Mouse (Mus musculus) spleen, adult 2 months (tissue): ENCODE results near the gene Misp. TPM values are rescaled to one million over a fixed set of nuclear protein-coding genes. Genes with fewer than 3 reads are reported as not detected.

ENCODE experiments used
- DNase-seq, 2 experiments: peaks; one replicate each; pipeline versions ENCODE4 v3.0.0 to v3.0.0-alpha.2; 2012 to 2021; ENCODE audit warnings: low spot score in 2 of 2, low read depth in 1 of 2
- H3K27ac ChIP-seq: fragments of 200-500 bp; 2 replicates; pipeline ENCODE4 v1.5.1; 2012; ENCODE audit warnings: low read length, inconsistent platforms; ENCODE audit not compliant: insufficient read depth
- H3K27me3 ChIP-seq: fragments of 200-500 bp; 2 replicates; pipeline ENCODE4 v1.6.1; 2012; ENCODE audit warnings: mild to moderate bottlenecking, moderate library complexity, low read length, inconsistent platforms; ENCODE audit not compliant: control insufficient read depth, insufficient read depth
- H3K36me3 ChIP-seq: fragments of 200-500 bp; 2 replicates; pipeline ENCODE4 v1.6.1; 2012; ENCODE audit warnings: mild to moderate bottlenecking, low read length, inconsistent platforms; ENCODE audit not compliant: control insufficient read depth, insufficient read depth
- H3K4me1 ChIP-seq: fragments of 200-500 bp; 2 replicates; pipeline ENCODE4 v1.6.1; 2011; ENCODE audit warnings: inconsistent platforms; ENCODE audit not compliant: control insufficient read depth, insufficient read depth, insufficient read length
- H3K4me3 ChIP-seq: fragments of 200-500 bp; 2 replicates; pipeline ENCODE4 v1.5.1; 2011; ENCODE audit warnings: mild to moderate bottlenecking, inconsistent platforms; ENCODE audit not compliant: insufficient read depth, insufficient read length; ENCODE audit errors: extremely low read depth
- CTCF ChIP-seq: fragments of 200-500 bp; IDR thresholded peaks from 2 replicates; pipeline ENCODE4 v1.5.1; 2011; ENCODE audit warnings: mild to moderate bottlenecking, inconsistent platforms; ENCODE audit not compliant: insufficient read depth, insufficient read length, insufficient replicate concordance; ENCODE audit errors: extremely low read depth
- POLR2A ChIP-seq: fragments of 200-500 bp; IDR thresholded peaks from 2 replicates; pipeline ENCODE4 v1.6.1; 2011; ENCODE audit warnings: low read depth, low read length, inconsistent platforms
- WGBS: fragments of 180-500 bp; shearing (Covaris S2); methylation state at CpG from one replicate; pipeline ENCODE4 v1.1.7; 2018; 5-methylcytosine and 5-hydroxymethylcytosine counted together
- polyA plus RNA-seq: library from polyadenylated mRNA; depleted of rRNA; stranded (reverse); fragments of >200 nt; gene quantifications from 2 replicates; pipeline ENCODE4 v1.2.3, GENCODE M21; 2012

Gene Misp
- polyA plus RNA-seq, 1 experiment = 0.07 TPM

DNA sequence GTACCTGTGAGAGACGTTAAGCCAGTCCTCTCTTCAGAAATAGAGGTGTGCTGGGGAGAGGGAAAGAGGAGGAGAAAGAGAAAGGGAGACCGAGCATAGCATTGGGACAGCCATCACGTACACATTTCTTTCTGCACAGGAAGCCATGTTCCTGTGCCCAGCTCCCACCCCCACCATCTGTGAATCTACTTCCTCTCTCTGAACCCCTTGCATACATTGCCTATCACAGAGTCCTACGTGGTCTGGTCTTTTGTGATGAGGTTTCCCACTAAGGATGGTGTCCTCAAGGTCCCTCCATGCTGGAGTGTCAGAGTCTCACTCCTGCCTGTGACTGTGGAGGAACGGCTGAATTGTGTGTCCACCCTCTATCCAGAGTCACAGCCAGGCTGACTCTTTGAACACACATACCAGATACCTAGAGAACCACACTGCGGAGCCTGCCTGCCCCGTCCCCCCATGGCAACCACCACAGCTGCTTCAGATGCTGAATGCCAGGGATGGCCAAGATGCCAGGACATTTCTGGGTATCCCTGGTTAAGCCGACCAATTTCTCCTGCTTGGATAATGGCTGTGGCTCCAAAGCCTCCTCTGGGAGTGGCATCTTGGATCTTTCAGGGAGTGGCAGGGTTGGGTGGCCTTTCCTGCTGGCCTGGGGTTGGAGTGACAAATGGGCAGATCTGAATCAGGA is 29.3 kb downstream of the Misp start:
- WGBS = 40% methylated on average over 8 of the region's 8 CpGs
- no peak for TF ChIP-seq POLR2A
- TF ChIP-seq CTCF = no peak
- Histone ChIP-seq H3K36me3 (no peaks in the 10 kb centered on the region), H3K4me1 (peaks cover 26% of the 10 kb centered on the region; the same call in 1 of the 2 replicates), H3K27me3 (no peaks in the 10 kb centered on the region), H3K27ac (peak overlapping the region; percentile 2; the same call in 1 of the 2 replicates), H3K4me3 (no peak overlapping the region)
- DNase-seq = peak in 1 of 2 experiments; percentile 39

DNA sequence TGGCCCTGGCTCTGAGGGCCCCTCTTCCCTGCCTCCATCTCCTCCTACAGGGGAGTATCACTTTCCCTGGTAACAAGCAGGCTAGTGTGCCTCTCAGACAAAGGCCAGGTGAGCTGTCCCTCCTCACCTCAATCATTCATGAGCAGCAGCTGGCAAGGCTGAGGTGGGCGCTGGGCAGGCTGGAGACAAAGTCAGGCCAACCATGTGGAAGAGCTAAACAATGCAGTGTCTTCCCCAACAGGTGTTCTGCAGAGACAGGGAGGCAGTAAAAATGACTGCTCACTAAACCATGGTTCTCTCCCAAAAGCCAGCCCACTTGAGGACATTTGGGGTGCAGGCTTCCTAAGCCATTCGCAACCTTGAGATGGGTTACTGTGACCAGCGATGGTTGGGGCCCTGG is 30.9 kb downstream of the Misp start:
- H3K36me3 ChIP-seq = peaks cover 2% of the 10 kb centered on the region; the same call in 1 of the 2 replicates
- DNase-seq = no peak
- H3K4me3 ChIP-seq = no peak overlapping the region
- TF ChIP-seq CTCF = no peak
- no peak for TF ChIP-seq POLR2A
- H3K27ac ChIP-seq = peak overlapping the region; percentile 97; the same call in 1 of the 2 replicates
- 75% methylated on average over 3 of the region's 3 CpGs for WGBS
- no peaks in the 10 kb centered on the region for H3K27me3 ChIP-seq
- H3K4me1 ChIP-seq = peaks cover 31% of the 10 kb centered on the region

DNA sequence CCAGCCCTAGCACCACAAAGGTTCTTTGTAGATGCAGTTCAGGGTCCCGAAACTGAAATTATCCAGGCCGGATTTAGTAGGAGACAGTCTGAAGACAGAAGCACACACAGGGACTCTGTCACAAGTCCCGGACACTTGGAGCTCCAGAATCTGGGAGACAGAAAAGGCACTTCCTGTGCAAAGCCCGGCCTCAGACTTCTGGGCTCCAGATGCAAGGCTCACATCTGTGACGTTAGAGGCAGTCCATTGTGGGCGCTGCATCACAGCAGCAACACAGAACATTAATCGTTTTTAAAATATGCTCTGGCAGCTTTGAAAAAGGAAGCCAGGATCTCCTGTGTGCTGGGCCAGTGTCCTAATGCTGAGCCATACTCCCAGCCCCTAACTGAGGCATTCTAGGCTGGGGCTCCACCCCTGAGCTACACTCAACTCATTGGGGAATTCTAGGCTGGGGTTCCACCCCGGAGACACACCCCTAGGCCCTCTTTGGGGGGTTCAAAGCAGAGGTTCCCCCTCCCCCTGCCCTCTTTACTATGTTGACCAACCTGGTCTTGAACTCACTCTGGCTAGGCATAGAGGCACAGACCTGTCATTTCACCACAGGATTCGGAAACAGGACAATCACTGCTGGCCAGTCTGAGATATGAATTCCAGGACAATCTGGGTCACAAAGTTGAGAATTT is 31.5 kb downstream of the Misp start:
- Histone ChIP-seq H3K27ac (peak overlapping the region; percentile 97), H3K36me3 (peaks cover 6% of the 10 kb centered on the region; the same call in 1 of the 2 replicates), H3K4me1 (peaks cover 37% of the 10 kb centered on the region), H3K4me3 (no peak overlapping the region), H3K27me3 (no peaks in the 10 kb centered on the region)
- no peak for DNase-seq
- TF ChIP-seq POLR2A = no peak
- no peak for TF ChIP-seq CTCF
- WGBS = 37% methylated on average over 9 of the region's 9 CpGs

DNA sequence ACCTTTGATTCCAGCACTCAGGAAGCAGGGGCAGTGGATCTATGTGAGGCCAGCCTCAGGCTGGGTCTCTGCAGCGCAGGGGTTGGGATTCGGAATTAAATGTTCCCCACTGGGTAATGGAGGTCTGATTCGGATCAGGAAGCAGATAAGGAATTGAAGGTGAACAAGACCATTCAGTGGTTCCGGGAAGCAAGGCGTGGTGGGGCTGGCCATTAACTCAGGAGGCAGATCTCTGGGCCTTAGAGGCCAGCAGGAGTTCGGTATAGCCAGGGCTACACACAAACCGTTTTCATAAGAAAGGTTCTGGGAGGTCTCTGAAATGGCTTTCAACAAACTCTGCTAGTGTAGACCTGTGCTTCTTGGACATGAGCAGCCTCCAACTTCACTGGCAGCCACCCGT is 32.0 kb downstream of the Misp start:
- Histone ChIP-seq H3K4me1 (peaks cover 43% of the 10 kb centered on the region), H3K4me3 (peak overlapping the region; percentile 58; the same call in 1 of the 2 replicates), H3K27ac (peak overlapping the region; percentile 97), H3K36me3 (peaks cover 6% of the 10 kb centered on the region; the same call in 1 of the 2 replicates), H3K27me3 (no peaks in the 10 kb centered on the region)
- WGBS = 43% methylated on average over 8 of the region's 8 CpGs
- TF ChIP-seq CTCF = no peak
- no peak for TF ChIP-seq POLR2A
- no peak for DNase-seq

DNA sequence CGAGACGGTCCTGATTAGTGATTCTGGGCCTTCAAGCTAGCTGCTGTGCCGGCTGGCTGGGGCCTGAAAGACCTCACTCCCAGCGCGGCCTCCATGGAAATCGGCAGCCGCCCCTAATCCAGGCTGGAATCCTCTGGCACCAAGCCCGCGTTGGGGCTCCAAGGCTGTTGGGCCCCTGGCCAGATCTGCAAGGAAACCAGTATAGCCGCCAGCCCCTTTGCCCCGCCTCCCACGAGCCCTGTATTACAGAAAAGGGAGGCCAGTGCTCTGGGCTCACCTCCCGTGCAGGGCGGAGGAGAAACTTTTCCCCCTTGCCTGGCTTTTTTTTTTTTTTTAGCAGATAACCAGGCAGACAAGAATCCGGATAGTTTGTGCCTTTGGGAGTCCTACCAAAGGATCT is 32.6 kb downstream of the Misp start:
- no peak for TF ChIP-seq CTCF
- TF ChIP-seq POLR2A = no peak
- peaks cover 8% of the 10 kb centered on the region; the same call in 1 of the 2 replicates for H3K36me3 ChIP-seq
- WGBS = 3% methylated on average over 15 of the region's 15 CpGs
- peak in 1 of 2 experiments; percentile 65 for DNase-seq
- no peaks in the 10 kb centered on the region for H3K27me3 ChIP-seq
- H3K4me3 ChIP-seq = peak overlapping the region; percentile 58
- peak overlapping the region; percentile 97 for H3K27ac ChIP-seq
- peaks cover 47% of the 10 kb centered on the region for H3K4me1 ChIP-seq

DNA sequence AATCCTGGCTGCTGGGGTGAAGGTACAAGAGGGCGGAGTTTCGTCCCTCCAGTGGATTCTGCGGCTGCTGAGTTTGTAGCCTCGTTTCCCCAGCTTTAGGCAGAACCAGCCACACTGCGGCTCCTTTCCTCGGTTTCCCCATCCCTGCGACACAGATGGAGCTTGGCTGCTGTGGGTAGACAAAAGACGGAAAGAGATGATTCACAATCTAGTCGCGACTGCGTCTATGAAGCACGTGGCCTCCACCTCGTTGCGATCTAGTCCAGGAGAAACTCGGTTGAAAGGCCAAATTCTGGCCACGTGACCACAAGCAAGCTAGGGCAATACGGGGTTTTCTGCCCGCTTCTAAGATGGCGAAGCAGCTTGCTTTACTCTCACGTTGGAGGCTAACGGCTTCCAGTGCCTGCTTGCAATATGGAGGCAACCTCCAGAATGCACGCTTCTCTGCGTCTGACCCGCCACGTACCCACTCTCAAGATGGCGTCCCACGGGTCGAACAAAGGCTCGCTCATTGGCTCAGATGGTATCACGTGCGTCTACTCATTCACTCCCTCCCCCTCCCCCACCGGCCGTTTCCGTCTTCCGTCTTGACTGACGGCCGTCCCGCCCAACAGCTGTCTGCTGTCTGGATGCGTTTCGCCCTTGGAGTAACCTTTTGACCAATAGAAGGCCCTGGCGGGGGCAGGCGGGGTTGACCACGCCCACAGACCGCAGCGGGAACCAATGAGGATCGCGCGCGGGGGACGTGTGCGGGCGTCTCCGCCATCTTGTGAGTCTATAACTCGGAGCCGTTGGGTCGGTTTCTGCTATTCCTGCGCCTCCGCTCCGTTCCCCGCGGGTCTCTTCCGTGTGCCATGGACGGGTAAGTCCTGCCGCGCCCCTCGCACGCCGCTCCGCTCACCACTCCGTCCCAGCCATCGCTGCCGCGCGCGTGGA is 33.3 kb downstream of the Misp start, which contains the start of gene Ptbp1:
Gene Ptbp1, plus strand, starts transcription at position 568 of the 936 bp plus-strand sequence.
- peak within 1 kb of the TSS; percentile 99 for H3K27ac ChIP-seq
- no peaks in the 10 kb centered on the region for H3K27me3 ChIP-seq
- H3K4me3 ChIP-seq = peak within 1 kb of the TSS; percentile 94
- WGBS = under 1% methylated on average over 75 of the region's 75 CpGs
- H3K4me1 ChIP-seq = peaks cover 47% of the 10 kb centered on the region
- peaks cover 10% of the 10 kb centered on the region for H3K36me3 ChIP-seq
- DNase-seq = peak; percentile 99 to 100
- TF ChIP-seq CTCF (no peak), POLR2A (peak; percentile 89)
